10 mouse cellular contexts compared by ENCODE assay signal in genomic region chr17:29188989-29189388, GRCm38 (mm10). TPM values are rescaled to one million over a fixed set of nuclear protein-coding genes. Genes with fewer than 3 reads are reported as not detected.
DNase-seq lines count a peak whose midpoint lies in the region; ATAC-seq and TF ChIP-seq lines count a peak whose summit lies in the region.
"Had no signal": no experiment of that assay in that cellular context is flagged by ENCODE, and none has a peak within 500 bp of the region (broad histone marks: within the 10 kb centered on the region; RNA-seq: fewer than 3 reads in every experiment).

No protein-coding gene starts in this region.

- peak overlapping the region; percentile 15 for H3K4me3 ChIP-seq in heart, embryonic 13.5 days
- H3K4me3 ChIP-seq in ES-E14 (ENCODE audit: insufficient read depth in 1 of 2, low read depth in 1 of 2, low read length in 2 of 2, poor library complexity in 1 of 2, severe bottlenecking in 1 of 2) = peak overlapping the region; percentile 39 to 65
- no peak overlapping the region for H3K4me3 ChIP-seq in midbrain, embryonic 13.5 days (replicated peaks)

- no peak overlapping the region for H3K27ac ChIP-seq in heart, embryonic 13.5 days (replicated peaks)
- no peak overlapping the region for H3K27ac ChIP-seq in ES-E14 (ENCODE audit: insufficient read depth, low read depth, low read length, poor library complexity, severe bottlenecking)
- H3K27ac ChIP-seq in midbrain, embryonic 13.5 days = no peak overlapping the region

- WGBS in heart, embryonic 13.5 days = 7% methylated on average over 10 of the region's 12 CpGs
- 2% methylated on average over 12 of the region's 12 CpGs for WGBS in midbrain, embryonic 13.5 days

- H3K36me3 ChIP-seq in heart, embryonic 13.5 days = no peaks in the 10 kb centered on the region
- no peaks in the 10 kb centered on the region for H3K36me3 ChIP-seq in ES-E14 (ENCODE audit: control insufficient read depth, insufficient read depth, low read length, poor library complexity, severe bottlenecking)
- H3K36me3 ChIP-seq in midbrain, embryonic 13.5 days = no peaks in the 10 kb centered on the region

- peaks cover 18% of the 10 kb centered on the region for H3K4me1 ChIP-seq in heart, embryonic 13.5 days
- H3K4me1 ChIP-seq in ES-E14 (ENCODE audit: control insufficient read depth in 2 of 2, insufficient read depth in 2 of 2, low read length in 2 of 2, poor library complexity in 1 of 2) = peaks cover 12 to 49% of the 10 kb centered on the region in 2 experiments; a peak in 3 of 4 replicates
- H3K4me1 ChIP-seq in midbrain, embryonic 13.5 days (replicated peaks) = peaks cover 46% of the 10 kb centered on the region

- DNase-seq in heart, adult 9 months (ENCODE audit: low spot score in 2 of 2) = no peak
- peak; percentile 95 for DNase-seq in ES-E14 (ENCODE audit: low read depth, low spot score)
- peak; percentile 53 for DNase-seq in forelimb bud, embryonic 11.5 days (ENCODE audit: low read depth, low spot score)
- no peak for DNase-seq in left cerebral cortex, postnatal 14 days (ENCODE audit: low spot score in 2 of 2)
- DNase-seq in cerebellum, postnatal 25 days = no peak
- DNase-seq in gastrocnemius, postnatal 4 days (ENCODE audit: low spot score in 2 of 2) = no peak
- DNase-seq: B cell, adult 2 months; lung, adult 18-20 months had no signal

- H3K9me3 ChIP-seq in heart, embryonic 13.5 days = no peaks in the 10 kb centered on the region
- H3K9me3 ChIP-seq in ES-E14 (ENCODE audit: control insufficient read depth, insufficient read depth, low read depth, low read length) = no peaks in the 10 kb centered on the region
- H3K9me3 ChIP-seq in midbrain, embryonic 13.5 days = no peaks in the 10 kb centered on the region

- intact Hi-C loops in left cerebral cortex, postnatal 14 days (cut with DNase I) = no loop called here

- peak overlapping the region; percentile 56 for H3K4me2 ChIP-seq in heart, embryonic 13.5 days
- peak overlapping the region; percentile 25 for H3K4me2 ChIP-seq in midbrain, embryonic 13.5 days (replicated peaks)

- 0 out of 2 replicates have a peak overlapping the region, but pooled peaks have one; percentile 2 for H3K9ac ChIP-seq in heart, embryonic 13.5 days
- H3K9ac ChIP-seq in ES-E14 (ENCODE audit: insufficient read depth, low read depth, low read length, poor library complexity, severe bottlenecking) = peak overlapping the region; percentile 6; the same call in 1 of the 2 replicates
- no peak overlapping the region for H3K9ac ChIP-seq in midbrain, embryonic 13.5 days (replicated peaks)

- no peak for ATAC-seq in heart, embryonic 13.5 days (ENCODE audit: extremely low read depth, insufficient number of reproducible peaks, low FRiP score, low TSS enrichment)
- peak; percentile 28 for ATAC-seq in midbrain, embryonic 13.5 days

- in situ Hi-C loops in ES-E14 (cut with MboI; ENCODE audit: low sequenced_read_pairs in 2 of 2, unreplicated experiment in 2 of 2) = no loop called here

- H3K27me3 ChIP-seq in heart, embryonic 13.5 days (replicated peaks) = peaks cover 16% of the 10 kb centered on the region
- H3K27me3 ChIP-seq in midbrain, embryonic 13.5 days = no peaks in the 10 kb centered on the region

TF ChIP-seq in ES-E14, 5 proteins besides CTCF, POLR2A, EP300 and RAD21:
- no peak for TF ChIP-seq ZNF384 (IDR thresholded peaks at IDR 0.05; ENCODE audit: low read depth, low read length)
- TF ChIP-seq HCFC1 (IDR thresholded peaks at IDR 0.05; ENCODE audit: borderline replicate concordance, insufficient read depth, low read length) = no peak
- no peak for TF ChIP-seq CHD2 (IDR thresholded peaks at IDR 0.05; ENCODE audit: low read depth, low read length)
- no peak for TF ChIP-seq MAFK (IDR thresholded peaks at IDR 0.05; ENCODE audit: insufficient read depth, low read depth, low read length)
- no peak for TF ChIP-seq ZC3H11A (IDR thresholded peaks at IDR 0.05; ENCODE audit: borderline replicate concordance, low read depth, low read length)

RNA-seq across cellular contexts. Expression of gene Cpne5, which starts 49.0 kb away (rescaled TPM):
- 17.4 and 21.0 TPM in 2 replicates for polyA plus RNA-seq in heart, embryonic 13.5 days (2015; fragmentation: Nextera tagmentation; extraction: Ambion mirVana)
- total RNA-seq in ES-E14 (2012; rRNA removed) = 5.1 and 5.8 TPM in 2 replicates
- polyA plus RNA-seq in midbrain, embryonic 13.5 days (2015; fragmentation: Nextera tagmentation; extraction: Ambion mirVana) = 20.5 and 22.0 TPM in 2 replicates
- 10 to 100 TPM; 82.0 to 86.5 TPM for total RNA-seq in left cerebral cortex, postnatal 14 days (2021)
- 1 to 10 TPM in 1 of 2 experiments, under 1 TPM in 1; 0.69 to 1.1 TPM for total RNA-seq in gastrocnemius, postnatal 4 days (2021)

Comparison
In these comparisons a context has a peak if more than half of its experiments do, and no peak if none do; other contexts are left out.
1. DNase-seq: peak in ES-E14 (single experiment) and forelimb bud, embryonic 11.5 days (single experiment); none in heart, adult 9 months (0 of 2), left cerebral cortex, postnatal 14 days (0 of 2), cerebellum, postnatal 25 days (0 of 2) and gastrocnemius, postnatal 4 days (0 of 2).
2. RNA of gene Cpne5, which starts 49.0 kb away (total RNA-seq): 82.0 to 86.5 TPM in left cerebral cortex, postnatal 14 days; 5.1 to 5.8 TPM in ES-E14 and 0.69 to 1.1 TPM in gastrocnemius, postnatal 4 days; every median in the first group is over 10 times any median in the second.